Mouse (Mus musculus): ENCODE results near the gene Maats1. TPM values are rescaled to one million over a fixed set of nuclear protein-coding genes. Genes with fewer than 3 reads are reported as not detected.
A peak's percentile ranks its signal among the peaks of the same experiment; 100 is the strongest.

The Maats1 gene
- total and polyA plus RNA-seq, 3 experiments = 0.03 TPM; not detected in 2

DNA sequence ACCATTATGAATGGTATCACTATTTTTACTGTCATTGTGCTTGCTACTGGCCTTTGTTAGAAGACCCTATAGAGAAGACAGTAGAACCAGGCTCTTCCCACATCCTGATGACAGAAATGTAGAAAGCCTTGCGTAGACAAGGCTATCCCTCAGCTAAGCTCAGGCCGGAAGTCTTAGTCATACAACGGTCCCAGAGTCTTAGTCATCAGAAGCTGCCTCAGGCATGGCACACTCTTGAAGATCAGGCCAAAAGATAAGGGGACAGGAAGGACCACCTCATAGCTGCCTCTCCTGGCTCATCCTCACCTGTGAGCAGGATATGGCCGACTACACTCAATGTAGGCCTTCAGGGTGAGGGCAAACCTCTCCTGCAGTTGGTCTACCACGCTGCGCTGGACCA lies 91.5 kb downstream of the Maats1 start:
- Histone ChIP-seq H3K4me1 (ENCODE audit: control insufficient read depth in 1 of 2, insufficient read depth in 2 of 2, low read length in 2 of 2) (no peaks in the 10 kb centered on the region), H3K4me3 (ENCODE audit: control insufficient read depth in 1 of 2, insufficient read depth in 1 of 2, low read depth in 2 of 2, low read length in 2 of 2) (no peak overlapping the region), H3K27me3 (ENCODE audit: control insufficient read depth in 1 of 2, insufficient read depth in 2 of 2, low read length in 2 of 2) (no peaks in the 10 kb centered on the region), H3K27ac (ENCODE audit: control insufficient read depth, low read depth, low read length) (no peak overlapping the region), H3K36me3 (ENCODE audit: control insufficient read depth in 1 of 2, insufficient read depth in 2 of 2, low read length in 2 of 2) (no peaks in the 10 kb centered on the region), H3K9ac (ENCODE audit: control insufficient read depth, low read depth, low read length, poor library complexity, severe bottlenecking) (no peak overlapping the region), H3K9me3 (replicated peaks; ENCODE audit: insufficient read depth, low read length) (no peaks in the 10 kb centered on the region), H3K79me2 (ENCODE audit: control insufficient read depth, insufficient read depth, low read length, poor library complexity) (no peaks in the 10 kb centered on the region)
- TF ChIP-seq MAX (IDR thresholded peaks at IDR 0.05; ENCODE audit: low read length) = no peak
- TF ChIP-seq ELF1 (IDR thresholded peaks at IDR 0.05; ENCODE audit: low read depth, low read length) = no peak
- TF ChIP-seq CHD2 (IDR thresholded peaks at IDR 0.05; ENCODE audit: low read length) = no peak
- TF ChIP-seq GATA1 (IDR thresholded peaks at IDR 0.05; ENCODE audit: low read depth, low read length) = 0 out of 2 replicates have a peak, but pooled peaks have one; percentile 41
- TF ChIP-seq KAT2A (conservative IDR thresholded peaks at IDR 0.05; ENCODE audit: low read depth, low read length) = no peak
- TF ChIP-seq USF2 (IDR thresholded peaks at IDR 0.05; ENCODE audit: borderline replicate concordance in 1 of 2, insufficient read depth in 1 of 2, low read depth in 1 of 2, low read length in 2 of 2) = no peak
- no peak for DNase-seq (ENCODE audit: low read depth, low spot score)

DNA sequence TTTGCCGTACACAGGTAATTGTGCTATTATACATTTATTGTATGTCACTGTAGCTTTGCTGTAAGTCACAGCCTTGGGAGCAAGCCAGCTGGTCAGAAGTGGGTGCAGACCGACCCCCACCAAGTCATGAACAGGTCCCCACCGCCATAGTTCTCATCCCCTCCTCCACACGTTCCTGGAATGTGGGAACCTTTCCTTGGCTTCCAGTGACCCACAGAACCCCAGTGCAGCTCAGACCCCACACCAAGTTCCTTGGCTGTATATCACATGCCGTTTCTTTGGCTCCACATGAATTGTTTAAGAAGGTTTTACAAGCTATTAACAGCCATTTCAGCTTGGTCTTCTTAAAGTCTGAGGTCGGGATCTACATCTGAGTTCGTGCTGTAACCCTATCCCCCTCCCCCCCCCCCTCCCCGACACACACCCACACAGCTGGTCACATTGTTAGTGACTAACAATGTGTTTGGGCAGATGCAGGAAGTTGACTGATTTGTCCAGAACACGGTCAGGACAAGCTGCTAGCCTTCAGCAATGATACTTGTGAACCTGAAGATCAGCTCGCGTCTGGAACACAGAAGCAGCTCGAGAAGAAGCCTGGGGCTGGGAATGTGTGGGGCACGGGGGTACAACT lies 93.5 kb downstream of the Maats1 start:
- H3K4me1 ChIP-seq (ENCODE audit: control insufficient read depth in 1 of 2, insufficient read depth in 2 of 2, low read length in 2 of 2) = no peaks in the 10 kb centered on the region
- H3K27ac ChIP-seq (ENCODE audit: control insufficient read depth, low read depth, low read length) = no peak overlapping the region
- H3K9me3 ChIP-seq (replicated peaks; ENCODE audit: insufficient read depth, low read length) = no peaks in the 10 kb centered on the region
- DNase-seq (ENCODE audit: low read depth, low spot score) = no peak
- H3K36me3 ChIP-seq (ENCODE audit: control insufficient read depth in 1 of 2, insufficient read depth in 2 of 2, low read length in 2 of 2) = no peaks in the 10 kb centered on the region
- TF ChIP-seq ZMIZ1 (IDR thresholded peaks at IDR 0.05; ENCODE audit: low read depth, low read length) = no peak
- TF ChIP-seq RAD21 (IDR thresholded peaks at IDR 0.05; ENCODE audit: low read depth, low read length) = no peak
- no peak for TF ChIP-seq MYB (IDR thresholded peaks at IDR 0.05; ENCODE audit: low read depth, low read length)
- H3K4me3 ChIP-seq (ENCODE audit: control insufficient read depth in 1 of 2, insufficient read depth in 1 of 2, low read depth in 2 of 2, low read length in 2 of 2) = no peak overlapping the region
- no peaks in the 10 kb centered on the region for H3K27me3 ChIP-seq (ENCODE audit: control insufficient read depth in 1 of 2, insufficient read depth in 2 of 2, low read length in 2 of 2)
- no peaks in the 10 kb centered on the region for H3K79me2 ChIP-seq (ENCODE audit: control insufficient read depth, insufficient read depth, low read length, poor library complexity)
- H3K9ac ChIP-seq (ENCODE audit: control insufficient read depth, low read depth, low read length, poor library complexity, severe bottlenecking) = no peak overlapping the region

Other genes starting within 250 kb of the Maats1 start
- gene Nr1i2, start 47.3 kb downstream of the Maats1 start, total RNA-seq (2012; rRNA removed) = not detected in 2 replicates
- not detected for gene Nr1i2, start 47.3 kb downstream of the Maats1 start, polyA plus RNA-seq (2012; ENCODE audit: insufficient read depth in 1 of 2, insufficient read length in 2 of 2, low read depth in 1 of 2, low replicate concordance in 2 of 2, missing spikeins in 1 of 2)
- gene Cox17, start 4.8 kb upstream of the Maats1 start, total RNA-seq (2012; rRNA removed) = 293 and 295 TPM in 2 replicates
- gene Cox17, start 4.8 kb upstream of the Maats1 start, polyA plus RNA-seq (2012; ENCODE audit: insufficient read depth in 1 of 2, insufficient read length in 2 of 2, low read depth in 1 of 2, low replicate concordance in 2 of 2, missing spikeins in 1 of 2) = 100 to 1,000 TPM in 1 of 2 experiments, not detected in 1; 269 TPM
- gene Gm21987, start 4.9 kb upstream of the Maats1 start, total RNA-seq (2012; rRNA removed) = not detected in 2 replicates
- gene Gm21987, start 4.9 kb upstream of the Maats1 start, polyA plus RNA-seq (2012; ENCODE audit: insufficient read depth in 1 of 2, insufficient read length in 2 of 2, low read depth in 1 of 2, low replicate concordance in 2 of 2, missing spikeins in 1 of 2) = not detected
- gene Popdc2, start 20.1 kb upstream of the Maats1 start, total RNA-seq (2012; rRNA removed) = 15.2 and 17.5 TPM in 2 replicates
- 10 to 100 TPM in 1 of 2 experiments, not detected in 1; 45.4 TPM for gene Popdc2, start 20.1 kb upstream of the Maats1 start, polyA plus RNA-seq (2012; ENCODE audit: insufficient read depth in 1 of 2, insufficient read length in 2 of 2, low read depth in 1 of 2, low replicate concordance in 2 of 2, missing spikeins in 1 of 2)
- gene Pla1a, start 91.0 kb upstream of the Maats1 start, total RNA-seq (2012; rRNA removed) = not detected in 2 replicates
- under 1 TPM in 1 of 2 experiments, not detected in 1; 0.04 TPM for gene Pla1a, start 91.0 kb upstream of the Maats1 start, polyA plus RNA-seq (2012; ENCODE audit: insufficient read depth in 1 of 2, insufficient read length in 2 of 2, low read depth in 1 of 2, low replicate concordance in 2 of 2, missing spikeins in 1 of 2)
- gene Adprh, start 110.6 kb upstream of the Maats1 start, total RNA-seq (2012; rRNA removed) = 20.1 and 24.8 TPM in 2 replicates
- 10 to 100 TPM in 1 of 2 experiments, not detected in 1; 86.7 TPM for gene Adprh, start 110.6 kb upstream of the Maats1 start, polyA plus RNA-seq (2012; ENCODE audit: insufficient read depth in 1 of 2, insufficient read length in 2 of 2, low read depth in 1 of 2, low replicate concordance in 2 of 2, missing spikeins in 1 of 2)
- 0.04 and 0.07 TPM in 2 replicates for gene Cd80, start 113.4 kb upstream of the Maats1 start, total RNA-seq (2012; rRNA removed)
- gene Cd80, start 113.4 kb upstream of the Maats1 start, polyA plus RNA-seq (2012; ENCODE audit: insufficient read depth in 1 of 2, insufficient read length in 2 of 2, low read depth in 1 of 2, low replicate concordance in 2 of 2, missing spikeins in 1 of 2) = under 1 TPM in 1 of 2 experiments, not detected in 1; 0.38 TPM
- 36.4 and 38.0 TPM in 2 replicates for gene Timmdc1, start 180.5 kb upstream of the Maats1 start, total RNA-seq (2012; rRNA removed)
- 10 to 100 TPM in 1 of 2 experiments, not detected in 1; 40.4 TPM for gene Timmdc1, start 180.5 kb upstream of the Maats1 start, polyA plus RNA-seq (2012; ENCODE audit: insufficient read depth in 1 of 2, insufficient read length in 2 of 2, low read depth in 1 of 2, low replicate concordance in 2 of 2, missing spikeins in 1 of 2)
- 17.7 and 17.9 TPM in 2 replicates for gene Poglut1, start 208.1 kb upstream of the Maats1 start, total RNA-seq (2012; rRNA removed)
- gene Poglut1, start 208.1 kb upstream of the Maats1 start, polyA plus RNA-seq (2012; ENCODE audit: insufficient read depth in 1 of 2, insufficient read length in 2 of 2, low read depth in 1 of 2, low replicate concordance in 2 of 2, missing spikeins in 1 of 2) = 10 to 100 TPM in 1 of 2 experiments, not detected in 1; 28.6 TPM
- 34.2 and 38.1 TPM in 2 replicates for gene Tmem39a, start 216.6 kb upstream of the Maats1 start, total RNA-seq (2012; rRNA removed)
- gene Tmem39a, start 216.6 kb upstream of the Maats1 start, polyA plus RNA-seq (2012; ENCODE audit: insufficient read depth in 1 of 2, insufficient read length in 2 of 2, low read depth in 1 of 2, low replicate concordance in 2 of 2, missing spikeins in 1 of 2) = 100 to 1,000 TPM; 116 to 352 TPM

Measured in MEL (cell line).